ENCODE assay signal across 8 mouse cellular contexts in genomic region chr10:81633253-81634099, GRCm38 (mm10). TPM values are rescaled to one million over a fixed set of nuclear protein-coding genes. Genes with fewer than 3 reads are reported as not detected.
DNase-seq lines count a peak whose midpoint lies in the region; ATAC-seq and TF ChIP-seq lines count a peak whose summit lies in the region.

No protein-coding gene starts in this region.

- 0 out of 2 replicates have a peak, but pooled peaks cover 2% of the 10 kb centered on the region for H3K27me3 ChIP-seq in hindbrain, embryonic 11.5 days (ENCODE audit: control insufficient read depth, insufficient read depth, low read length)
- H3K27me3 ChIP-seq in lung, postnatal 0 days (replicated peaks; ENCODE audit: insufficient read depth, low read length): no peaks in the 10 kb centered on the region

- H3K36me3 ChIP-seq in hindbrain, embryonic 11.5 days (ENCODE audit: control insufficient read depth, insufficient read depth, low read length): no peaks in the 10 kb centered on the region
- no peaks in the 10 kb centered on the region for H3K36me3 ChIP-seq in lung, postnatal 0 days (ENCODE audit: insufficient read depth, low read length)

- no peak for TF ChIP-seq EP300 in lung, postnatal 0 days (IDR thresholded peaks at IDR 0.05)

- WGBS in hindbrain, embryonic 11.5 days: 3% methylated on average over 37 of the region's 37 CpGs
- WGBS in lung, postnatal 0 days: 3% methylated on average over 32 of the region's 37 CpGs

- TF ChIP-seq CTCF in lung, postnatal 0 days (IDR thresholded peaks at IDR 0.05): no peak

- H3K4me1 ChIP-seq in hindbrain, embryonic 11.5 days (replicated peaks; ENCODE audit: control insufficient read depth, insufficient read depth, low read length): no peaks in the 10 kb centered on the region
- H3K4me1 ChIP-seq in lung, postnatal 0 days (ENCODE audit: insufficient read depth, low read depth, low read length): peaks cover 3% of the 10 kb centered on the region; the same call in 1 of the 2 replicates

- peak overlapping the region; percentile 49 for H3K4me2 ChIP-seq in hindbrain, embryonic 11.5 days (replicated peaks; ENCODE audit: low read depth, low read length)
- H3K4me2 ChIP-seq in lung, postnatal 0 days (replicated peaks; ENCODE audit: low read depth, low read length): peak overlapping the region; percentile 81

- no peak overlapping the region for H3K27ac ChIP-seq in hindbrain, embryonic 11.5 days (ENCODE audit: low read depth, low read length)
- no peak overlapping the region; the same call in 1 of the 2 replicates for H3K27ac ChIP-seq in lung, postnatal 0 days (ENCODE audit: low read length)

- H3K9me3 ChIP-seq in hindbrain, embryonic 11.5 days (ENCODE audit: control insufficient read depth, low read length): no peaks in the 10 kb centered on the region
- H3K9me3 ChIP-seq in lung, postnatal 0 days (ENCODE audit: low read length): no peaks in the 10 kb centered on the region

- peak; percentile 91 for ATAC-seq in frontal cortex, adult (ENCODE audit: low TSS enrichment)
- peak; percentile 88 for ATAC-seq in hindbrain, embryonic 11.5 days (ENCODE audit: low FRiP score)
- ATAC-seq in lung, postnatal 0 days: peak; percentile 97

- H3K4me3 ChIP-seq in hindbrain, embryonic 11.5 days (ENCODE audit: low read depth, low read length): peak overlapping the region; percentile 38
- peak overlapping the region; percentile 38 for H3K4me3 ChIP-seq in lung, postnatal 0 days (ENCODE audit: low read depth, low read length)

- peak overlapping the region; percentile 40; the same call in 1 of the 2 replicates for H3K9ac ChIP-seq in hindbrain, embryonic 11.5 days (ENCODE audit: low read depth, low read length)
- H3K9ac ChIP-seq in lung, postnatal 0 days (replicated peaks; ENCODE audit: low read depth): peak overlapping the region; percentile 36; the same call in 1 of the 2 replicates

- peak; percentile 91 for DNase-seq in Muller cell, postnatal 12 days (ENCODE audit: inconsistent ontology term)
- peak; percentile 82 for DNase-seq in cerebellum, adult 9-10 months
- DNase-seq in hindbrain, embryonic 11.5 days (ENCODE audit: low spot score): peak; percentile 85
- peak; percentile 87 for DNase-seq in layer of hippocampus, adult 9-11 months
- peak; percentile 93 for DNase-seq in lung, postnatal 0 days (ENCODE audit: low spot score)
- peak; percentile 44 for DNase-seq in ovary, postnatal 10 days (ENCODE audit: low spot score)
- peak; percentile 94 for DNase-seq in thymus, postnatal 0 days (ENCODE audit: low spot score)

RNA-seq across cellular contexts. Expression of gene Ankrd24, which starts 5.1 kb away (rescaled TPM):
- 2.7 and 4.4 TPM in 2 replicates for polyA plus RNA-seq in hindbrain, embryonic 11.5 days (2014; fragmentation: Nextera tagmentation; extraction: Ambion mirVana)
- 4.4 and 5.3 TPM in 2 replicates for polyA plus RNA-seq in lung, postnatal 0 days (2015; fragmentation: Nextera tagmentation; extraction: Ambion mirVana)
- polyA plus RNA-seq in thymus, postnatal 0 days (2015; fragmentation: Nextera tagmentation; extraction: Ambion mirVana): 2.2 and 2.3 TPM in 2 replicates

RNA-seq across cellular contexts. Expression of gene Sirt6, which starts 5.9 kb away (rescaled TPM):
- polyA plus RNA-seq in hindbrain, embryonic 11.5 days (2014; fragmentation: Nextera tagmentation; extraction: Ambion mirVana): 40.6 and 42.2 TPM in 2 replicates
- 24.1 and 24.2 TPM in 2 replicates for polyA plus RNA-seq in lung, postnatal 0 days (2015; fragmentation: Nextera tagmentation; extraction: Ambion mirVana)
- polyA plus RNA-seq in thymus, postnatal 0 days (2015; fragmentation: Nextera tagmentation; extraction: Ambion mirVana): 26.7 and 31.3 TPM in 2 replicates

RNA-seq across cellular contexts. Expression of gene Gm10778, which starts 15.4 kb away (rescaled TPM):
- polyA plus RNA-seq in hindbrain, embryonic 11.5 days (2014; fragmentation: Nextera tagmentation; extraction: Ambion mirVana): 5.9 and 6.9 TPM in 2 replicates
- 2.6 and 2.9 TPM in 2 replicates for polyA plus RNA-seq in lung, postnatal 0 days (2015; fragmentation: Nextera tagmentation; extraction: Ambion mirVana)
- polyA plus RNA-seq in thymus, postnatal 0 days (2015; fragmentation: Nextera tagmentation; extraction: Ambion mirVana): 4.4 and 5.6 TPM in 2 replicates

RNA-seq across cellular contexts. Expression of gene BC025920, which starts 27.4 kb away (rescaled TPM):
- 0.77 and 1.2 TPM in 2 replicates for polyA plus RNA-seq in hindbrain, embryonic 11.5 days (2014; fragmentation: Nextera tagmentation; extraction: Ambion mirVana)
- 0.07 and 0.29 TPM in 2 replicates for polyA plus RNA-seq in lung, postnatal 0 days (2015; fragmentation: Nextera tagmentation; extraction: Ambion mirVana)
- polyA plus RNA-seq in thymus, postnatal 0 days (2015; fragmentation: Nextera tagmentation; extraction: Ambion mirVana): 0.85 and 0.98 TPM in 2 replicates

RNA-seq across cellular contexts. Expression of gene Tle6, which starts 32.6 kb away (rescaled TPM):
- polyA plus RNA-seq in hindbrain, embryonic 11.5 days (2014; fragmentation: Nextera tagmentation; extraction: Ambion mirVana): 5.1 and 7.7 TPM in 2 replicates
- 12.8 and 18.5 TPM in 2 replicates for polyA plus RNA-seq in lung, postnatal 0 days (2015; fragmentation: Nextera tagmentation; extraction: Ambion mirVana)
- polyA plus RNA-seq in thymus, postnatal 0 days (2015; fragmentation: Nextera tagmentation; extraction: Ambion mirVana): 3.7 and 4.8 TPM in 2 replicates

Comparison
In these comparisons a context has a peak if more than half of its experiments do, and no peak if none do; other contexts are left out.
1. DNase-seq: peak in every context shown above with its lines; median percentile 94 in thymus, postnatal 0 days; 93 in lung, postnatal 0 days; 91 in Muller cell, postnatal 12 days; 87 in layer of hippocampus, adult 9-11 months; 85 in hindbrain, embryonic 11.5 days; 82 in cerebellum, adult 9-10 months; 44 in ovary, postnatal 10 days.